Mouse (Mus musculus) thymus, postnatal 10 days (tissue): ENCODE measurements around the gene Mpv17.
A peak's percentile ranks its signal among the peaks of the same experiment; 100 is the strongest.

Experiments
- DNase-seq, 2 experiments: peaks; one replicate each; pipeline ENCODE4 v3.0.0; 2021; ENCODE audit warnings: low spot score in 2 of 2

Gene Mpv17

GRCm38 (mm10) chr5:31154152-31154553 lies at the start of gene Mpv17:
Gene Mpv17 (minus strand): TSS chr5:31154251.
- peak; percentile 48 to 59 for DNase-seq

DNA sequence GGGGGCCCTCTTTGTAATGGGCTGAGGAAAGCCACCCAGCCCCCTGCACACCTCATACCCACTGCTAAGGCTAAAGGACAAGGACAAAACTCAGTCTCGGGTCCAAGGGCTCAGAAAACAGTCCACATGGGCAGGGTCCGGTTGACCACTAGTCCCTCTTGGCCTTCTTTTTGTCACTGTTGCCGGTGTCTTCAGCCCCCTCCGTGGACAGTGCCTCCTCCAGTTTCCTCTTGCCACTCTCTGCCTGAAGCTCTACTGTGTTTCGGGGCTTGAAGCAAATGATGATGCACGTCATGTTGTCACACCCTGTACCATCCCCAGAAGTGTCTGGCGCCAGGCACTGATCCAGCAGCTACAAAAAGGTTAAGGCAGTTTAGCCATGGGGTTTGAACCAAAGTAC lies 48.9 kb upstream of the Mpv17 start:
- DNase-seq, result no peak

GRCm38 (mm10) chr5:31201742-31202590 lies 47.9 kb upstream of the Mpv17 start, which contains the start of gene Zfp513:
Gene Zfp513 (minus strand): TSS chr5:31202303.
- peak; percentile 91 to 96 for DNase-seq

- DNase-seq, result no peak
Measured at GRCm38 (mm10) chr5:31201042-31201741, 47.1 kb upstream of the Mpv17 start.

DNA sequence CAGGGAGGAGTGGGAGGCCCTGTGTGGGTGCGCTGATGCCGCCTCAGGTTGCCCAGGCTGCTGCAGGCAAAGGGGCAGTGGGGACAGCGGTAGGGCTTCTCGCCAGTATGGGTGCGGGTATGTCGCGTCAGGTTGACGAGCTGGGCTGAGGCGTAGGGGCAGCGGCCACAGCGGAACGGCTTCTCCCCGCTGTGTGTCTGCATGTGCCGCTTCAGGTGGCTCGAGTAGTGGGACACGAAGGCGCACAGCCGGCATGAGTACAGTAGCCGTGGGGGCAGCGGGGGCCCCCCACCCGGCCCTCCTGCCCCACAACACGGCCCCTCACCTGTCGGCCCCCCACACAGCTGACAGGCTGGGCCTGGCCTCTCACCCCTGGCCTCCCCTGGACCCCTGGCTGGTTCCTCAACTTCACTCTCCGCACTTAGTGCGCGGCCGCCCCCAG lies 46.3 kb upstream of the Mpv17 start:
- no peak for DNase-seq

GRCm38 (mm10) chr5:31199893-31200292 lies 45.8 kb upstream of the Mpv17 start:
- peak in 1 of 2 experiments; percentile 21 for DNase-seq

- DNase-seq, result no peak
Measured at GRCm38 (mm10) chr5:31199321-31199892, 45.4 kb upstream of the Mpv17 start.

DNA sequence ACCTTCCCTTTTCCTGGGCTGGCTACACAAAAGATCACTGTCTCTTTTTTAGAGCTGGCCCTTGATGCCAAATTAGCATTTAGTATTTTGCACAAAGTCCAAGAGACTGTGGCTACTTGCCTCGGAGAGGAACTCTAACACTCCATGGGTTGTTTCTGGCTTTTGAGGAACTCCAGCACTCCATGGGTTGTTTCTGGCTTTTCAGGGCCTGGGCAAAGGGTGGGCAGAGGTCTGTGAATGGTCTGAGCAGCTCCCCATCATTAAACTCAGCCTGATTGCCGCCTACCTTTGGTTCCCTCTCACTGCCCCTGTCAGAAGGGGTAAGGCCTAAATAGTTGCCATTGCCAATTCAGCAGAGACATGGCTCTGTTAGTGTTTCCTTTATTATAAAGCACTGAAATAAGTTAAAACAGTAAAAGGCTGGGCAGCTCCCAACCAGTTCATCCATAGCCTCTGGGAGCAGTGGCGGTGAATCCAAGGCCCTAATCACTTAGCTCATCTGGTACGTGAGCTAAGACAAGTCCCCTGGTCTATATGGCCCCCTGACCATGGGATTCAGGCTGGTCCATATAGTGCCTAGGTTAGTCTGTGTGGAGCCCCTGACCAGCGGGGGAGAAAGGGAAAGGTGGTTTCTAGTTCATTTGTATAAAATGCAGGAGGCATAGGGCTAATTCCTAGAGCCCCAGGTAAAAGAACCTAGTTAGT lies 44.7 kb upstream of the Mpv17 start:
- no peak for DNase-seq

DNA sequence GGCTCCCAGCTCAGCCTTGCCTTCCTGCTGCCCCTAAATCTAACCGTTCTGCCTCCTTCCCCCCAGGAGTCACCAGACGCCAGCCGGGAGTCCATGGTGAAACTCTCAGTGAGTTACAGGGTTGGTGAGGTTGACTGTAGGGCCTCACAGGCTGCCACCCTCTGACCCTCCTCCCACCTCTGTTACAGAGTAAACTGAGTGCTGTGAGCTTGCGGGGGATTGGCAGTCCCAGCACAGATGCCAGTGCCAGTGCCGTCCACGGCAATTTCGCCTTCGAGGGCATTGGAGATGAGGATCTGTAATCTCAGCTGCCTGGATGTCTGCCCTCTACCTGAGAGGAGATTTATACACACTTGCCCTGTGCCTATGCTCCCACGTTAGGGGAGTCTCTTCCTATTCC lies 44.1 kb upstream of the Mpv17 start:
- DNase-seq, result no peak

GRCm38 (mm10) chr5:31197072-31197471 lies 43.0 kb upstream of the Mpv17 start:
- DNase-seq, result no peak

DNA sequence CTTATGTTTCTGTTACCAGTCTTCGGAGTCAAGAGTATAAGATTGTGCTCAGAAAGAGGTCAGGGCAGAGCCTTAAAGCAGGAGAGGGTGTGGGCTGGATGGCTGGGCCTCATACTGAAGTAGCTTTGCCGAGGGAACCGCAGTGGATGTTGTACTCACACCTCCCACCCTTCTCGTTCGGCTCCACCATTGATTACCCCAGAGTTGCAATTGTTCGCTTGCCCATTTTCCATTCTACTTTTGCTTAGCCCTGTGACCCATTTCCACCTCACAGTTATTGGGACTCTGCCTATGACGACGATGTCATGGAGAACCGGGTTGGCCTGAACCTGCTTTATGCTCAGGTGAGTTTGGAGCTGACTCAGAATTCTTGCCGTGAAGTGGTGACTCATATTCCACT lies 42.2 kb upstream of the Mpv17 start:
- DNase-seq, result no peak

DNA sequence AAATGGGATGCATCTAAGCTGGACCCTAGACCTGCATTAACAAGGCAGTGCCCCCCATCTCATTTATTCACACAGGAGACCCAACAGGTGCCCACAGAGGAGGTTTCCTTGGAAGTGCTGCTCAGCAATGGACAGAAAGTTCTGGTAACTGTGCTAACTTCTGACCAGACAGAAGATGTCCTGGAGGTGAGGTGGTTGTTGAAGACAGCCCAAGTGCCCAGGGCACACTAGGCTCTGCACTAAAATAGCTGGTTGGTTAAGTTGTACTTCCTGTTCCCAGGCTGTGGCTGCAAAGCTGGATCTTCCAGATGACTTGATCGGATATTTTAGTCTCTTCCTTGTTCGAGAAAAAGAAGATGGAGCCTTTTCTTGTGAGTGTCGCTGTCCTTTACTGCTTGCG lies 41.6 kb upstream of the Mpv17 start:
- no peak for DNase-seq

- DNase-seq, result no peak
Measured at GRCm38 (mm10) chr5:31194486-31195485, 40.7 kb upstream of the Mpv17 start.

DNA sequence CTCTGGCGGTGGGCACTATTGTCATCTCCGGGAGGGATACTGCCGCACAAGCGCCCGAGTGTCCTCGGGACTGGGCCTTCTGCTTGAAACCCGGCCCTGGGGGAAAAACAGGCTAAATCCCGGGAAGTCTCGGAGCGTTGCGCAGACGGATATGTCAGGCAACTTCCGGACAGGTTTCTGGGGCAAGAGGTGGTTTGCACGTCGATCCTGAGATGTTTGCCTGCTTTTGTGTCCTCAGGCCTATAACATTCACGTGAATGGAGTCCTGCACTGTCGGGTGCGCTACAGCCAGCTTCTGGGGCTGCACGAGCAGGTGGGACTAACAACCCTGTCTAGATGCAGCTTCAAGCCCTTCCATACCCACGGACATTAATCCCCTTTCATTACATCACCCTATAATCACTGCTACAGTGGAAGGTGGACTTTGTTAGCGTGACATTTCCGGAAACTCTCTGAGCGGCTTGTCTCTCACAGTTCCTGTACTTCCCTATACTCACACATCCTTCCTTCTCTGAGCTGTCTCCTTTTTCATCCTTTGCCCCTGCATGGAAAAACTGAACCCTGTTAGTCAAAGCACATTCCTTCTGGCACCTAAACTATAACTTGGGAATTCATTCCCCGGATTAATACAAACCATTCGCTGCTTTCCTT lies 39.7 kb upstream of the Mpv17 start:
- DNase-seq, result no peak

- peak; percentile 98 to 100 for DNase-seq
Measured at GRCm38 (mm10) chr5:31192939-31193630, 39.0 kb upstream of the Mpv17 start, which contains the start of the genes Snx17 and Eif2b4. Gene Snx17 (plus strand): TSS chr5:31193227. Gene Eif2b4 (minus strand): TSS chr5:31193430.

DNA sequence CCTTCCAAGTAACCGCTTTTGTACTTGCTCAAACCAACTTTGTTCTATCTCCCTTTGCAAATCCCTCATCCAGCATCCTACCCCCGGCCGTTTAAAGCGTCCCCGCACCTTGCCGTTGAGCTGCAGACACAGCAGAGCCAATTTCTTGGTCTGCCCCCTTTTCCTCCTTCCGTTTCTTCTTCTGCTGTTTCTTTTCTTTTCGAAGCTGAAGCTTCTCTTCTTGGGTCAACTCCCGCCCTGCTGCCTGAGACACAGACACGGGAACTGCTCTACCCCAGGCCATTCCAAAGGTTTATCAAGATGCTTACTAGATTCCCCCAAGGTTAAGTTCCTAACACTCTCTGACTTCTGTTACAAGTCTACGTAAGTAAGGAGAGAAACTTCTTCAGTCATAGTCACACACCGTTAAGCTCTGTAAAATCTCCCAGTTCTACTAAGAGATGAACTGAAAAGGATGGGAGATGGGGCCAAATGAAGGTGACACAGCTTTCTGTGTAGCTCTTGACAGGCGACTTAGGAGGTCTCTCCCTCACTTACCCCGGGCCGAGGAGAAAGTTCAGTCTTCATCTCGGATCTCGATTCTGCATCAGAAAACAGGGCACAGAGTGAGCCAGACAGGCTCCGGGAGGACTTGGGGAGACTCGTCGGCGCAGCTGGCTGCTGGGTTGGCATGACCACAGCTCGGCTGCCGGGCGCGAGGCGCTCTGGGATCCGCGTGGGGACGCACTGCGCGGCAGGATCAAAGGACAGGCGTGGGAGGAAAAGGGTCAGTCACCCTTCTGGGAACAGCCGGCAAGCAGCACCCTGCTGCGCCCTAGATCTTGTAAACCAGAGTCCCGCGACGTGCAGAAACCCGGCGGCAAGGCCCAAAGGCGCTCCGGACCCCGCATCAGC lies 38.2 kb upstream of the Mpv17 start:
- no peak for DNase-seq

- no peak for DNase-seq
Measured at GRCm38 (mm10) chr5:31190201-31190600, 36.1 kb upstream of the Mpv17 start.

DNA sequence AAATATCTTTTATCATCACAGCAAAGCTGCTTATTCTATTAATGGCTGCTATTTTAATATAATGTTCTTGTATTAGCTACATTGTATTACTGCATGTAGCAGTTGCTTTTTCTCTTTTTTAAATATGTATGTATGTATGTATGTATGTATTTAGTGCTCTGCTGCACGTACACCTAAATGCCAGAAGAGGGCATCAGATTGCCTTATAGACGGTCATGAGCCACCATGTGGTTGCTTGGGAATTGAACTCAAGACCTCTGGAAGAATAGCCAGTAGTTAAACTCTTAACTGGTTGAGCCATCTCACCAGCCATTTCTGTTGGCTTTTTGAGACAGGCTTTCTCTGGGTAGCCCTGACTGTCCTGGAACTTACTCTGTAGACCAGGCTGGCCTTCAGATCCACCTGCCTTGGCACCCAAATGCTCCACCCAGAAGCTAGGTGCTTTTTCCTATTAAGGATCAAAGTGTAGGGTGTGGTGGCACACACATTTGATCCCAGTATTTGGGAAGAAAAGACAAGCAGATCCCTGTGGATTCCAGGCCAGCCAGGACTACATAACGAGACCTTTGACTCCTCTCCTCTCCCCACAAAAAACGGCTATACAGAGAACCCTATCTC lies 34.3 kb upstream of the Mpv17 start:
- DNase-seq, result no peak
